Mouse (Mus musculus): ENCODE results near the gene Dennd1b. TPM values are rescaled to one million over a fixed set of nuclear protein-coding genes. Genes with fewer than 3 reads are reported as not detected.

The Dennd1b gene
- polyA plus RNA-seq (2012; rRNA removed) (0.62 and 0.78 TPM in 2 replicates), polyA plus RNA-seq (2014; fragmentation: Nextera tagmentation; extraction: Ambion mirVana) (2.2 and 2.3 TPM in 2 replicates)

- Histone ChIP-seq H3K4me3 (ENCODE audit: insufficient read depth in 1 of 2, low read depth in 2 of 2, low read length in 2 of 2) (peak within 1 kb of the TSS; percentile 71 to 87), H3K9ac (replicated peaks) (peak within 1 kb of the TSS; percentile 77), H3K27me3 (ENCODE audit: control insufficient read depth, insufficient read depth, low read length) (no peaks in the 10 kb centered on the region), H3K9me3 (ENCODE audit: control insufficient read depth, low read length) (no peaks in the 10 kb centered on the region), H3K4me1 (replicated peaks; ENCODE audit: control insufficient read depth in 2 of 2, insufficient read depth in 2 of 2, low read length in 1 of 2) (peaks cover 0 to 19% of the 10 kb centered on the region in 2 experiments; a peak in 2 of 4 replicates), H3K27ac (peak within 1 kb of the TSS; percentile 31), H3K4me2 (ENCODE audit: low read depth) (peak within 1 kb of the TSS; percentile 70), H3K36me3 (replicated peaks; ENCODE audit: control insufficient read depth, insufficient read depth, low read depth) (no peaks in the 10 kb centered on the region)
- peak in 1 of 3 experiments; percentile 23 for DNase-seq (ENCODE audit: low read depth in 3 of 3, low spot score in 3 of 3)
- WGBS (ENCODE audit: insufficient replicate concordance): under 1% methylated on average over 32 of the region's 69 CpGs
- ATAC-seq (ENCODE audit: insufficient read depth): peak; percentile 72
- TF ChIP-seq CTCF (IDR thresholded peaks at IDR 0.05; ENCODE audit: low read depth) (no peak; the same call in none of the 2 replicates), EP300 (IDR thresholded peaks at IDR 0.05; ENCODE audit: low read depth) (no peak)
Observed at GRCm38 (mm10) chr1:138963161-138963867, at the start of gene Dennd1b. TSS of gene Dennd1b (plus strand) at chr1:138963435.

- Histone ChIP-seq H3K27me3 (ENCODE audit: control insufficient read depth, insufficient read depth, low read length) (no peaks in the 10 kb centered on the region), H3K9me3 (ENCODE audit: control insufficient read depth, low read length) (no peaks in the 10 kb centered on the region), H3K9ac (replicated peaks) (no peak overlapping the region), H3K4me2 (ENCODE audit: low read depth) (no peak overlapping the region), H3K4me1 (replicated peaks; ENCODE audit: control insufficient read depth in 2 of 2, insufficient read depth in 2 of 2, low read length in 1 of 2) (peaks cover 0 to 4% of the 10 kb centered on the region in 2 experiments; a peak in 2 of 4 replicates), H3K4me3 (ENCODE audit: insufficient read depth in 1 of 2, low read depth in 2 of 2, low read length in 2 of 2) (no peak overlapping the region), H3K27ac (no peak overlapping the region), H3K36me3 (replicated peaks; ENCODE audit: control insufficient read depth, insufficient read depth, low read depth) (no peaks in the 10 kb centered on the region)
- ATAC-seq (ENCODE audit: insufficient read depth) (no peak), DNase-seq (ENCODE audit: low read depth in 3 of 3, low spot score in 3 of 3) (no peak)
- 83% methylated on average over 3 of the region's 3 CpGs for WGBS (ENCODE audit: insufficient replicate concordance)
- no peak for TF ChIP-seq CTCF (IDR thresholded peaks at IDR 0.05; ENCODE audit: low read depth)
Observed at GRCm38 (mm10) chr1:138915596-138915995, 47.6 kb upstream of the Dennd1b start.

- Histone ChIP-seq H3K27me3 (ENCODE audit: control insufficient read depth, insufficient read depth, low read length) (no peaks in the 10 kb centered on the region), H3K9ac (replicated peaks) (no peak overlapping the region), H3K4me2 (ENCODE audit: low read depth) (no peak overlapping the region), H3K27ac (no peak overlapping the region), H3K9me3 (ENCODE audit: control insufficient read depth, low read length) (no peaks in the 10 kb centered on the region), H3K4me3 (ENCODE audit: insufficient read depth in 1 of 2, low read depth in 2 of 2, low read length in 2 of 2) (no peak overlapping the region), H3K36me3 (replicated peaks; ENCODE audit: control insufficient read depth, insufficient read depth, low read depth) (no peaks in the 10 kb centered on the region), H3K4me1 (replicated peaks; ENCODE audit: control insufficient read depth in 2 of 2, insufficient read depth in 2 of 2, low read length in 1 of 2) (peaks cover 0 to 6% of the 10 kb centered on the region in 2 experiments; a peak in 3 of 4 replicates)
- DNase-seq (ENCODE audit: low read depth in 3 of 3, low spot score in 3 of 3): no peak
- TF ChIP-seq EP300 (IDR thresholded peaks at IDR 0.05; ENCODE audit: low read depth): no peak
- TF ChIP-seq CTCF (IDR thresholded peaks at IDR 0.05; ENCODE audit: low read depth): no peak
- peak; percentile 14; the same call in 1 of the 2 replicates for ATAC-seq (ENCODE audit: insufficient read depth)
- WGBS (ENCODE audit: insufficient replicate concordance): 61% methylated on average over 5 of the region's 5 CpGs
Observed at GRCm38 (mm10) chr1:138919601-138920000, 43.6 kb upstream of the Dennd1b start.

GRCm38 (mm10) chr1:138920082-138920481 lies 43.2 kb upstream of the Dennd1b start:
- H3K9me3 ChIP-seq (ENCODE audit: control insufficient read depth, low read length): no peaks in the 10 kb centered on the region
- peak; percentile 79 for ATAC-seq (ENCODE audit: insufficient read depth)
- no peak overlapping the region for H3K4me3 ChIP-seq (ENCODE audit: insufficient read depth in 1 of 2, low read depth in 2 of 2, low read length in 2 of 2)
- H3K27ac ChIP-seq: no peak overlapping the region
- no peak overlapping the region for H3K4me2 ChIP-seq (ENCODE audit: low read depth)
- peaks cover 0 to 6% of the 10 kb centered on the region in 2 experiments; a peak in 3 of 4 replicates for H3K4me1 ChIP-seq (replicated peaks; ENCODE audit: control insufficient read depth in 2 of 2, insufficient read depth in 2 of 2, low read length in 1 of 2)
- H3K9ac ChIP-seq (replicated peaks): no peak overlapping the region
- no peaks in the 10 kb centered on the region for H3K36me3 ChIP-seq (replicated peaks; ENCODE audit: control insufficient read depth, insufficient read depth, low read depth)
- WGBS (ENCODE audit: insufficient replicate concordance): 23% methylated on average over 3 of the region's 3 CpGs
- TF ChIP-seq EP300 (IDR thresholded peaks at IDR 0.05; ENCODE audit: low read depth): no peak; the same call in none of the 2 replicates
- no peak for TF ChIP-seq CTCF (IDR thresholded peaks at IDR 0.05; ENCODE audit: low read depth)
- DNase-seq (ENCODE audit: low read depth in 3 of 3, low spot score in 3 of 3): peak in 2 of 3 experiments; percentile 7 to 9
- no peaks in the 10 kb centered on the region for H3K27me3 ChIP-seq (ENCODE audit: control insufficient read depth, insufficient read depth, low read length)

GRCm38 (mm10) chr1:138920799-138921198 lies 42.4 kb upstream of the Dennd1b start:
- H3K36me3 ChIP-seq (replicated peaks; ENCODE audit: control insufficient read depth, insufficient read depth, low read depth): no peaks in the 10 kb centered on the region
- no peak overlapping the region for H3K4me2 ChIP-seq (ENCODE audit: low read depth)
- H3K27me3 ChIP-seq (ENCODE audit: control insufficient read depth, insufficient read depth, low read length): no peaks in the 10 kb centered on the region
- H3K27ac ChIP-seq: no peak overlapping the region
- TF ChIP-seq CTCF (IDR thresholded peaks at IDR 0.05; ENCODE audit: low read depth) (no peak), EP300 (IDR thresholded peaks at IDR 0.05; ENCODE audit: low read depth) (no peak)
- peaks cover 0 to 6% of the 10 kb centered on the region in 2 experiments; a peak in 3 of 4 replicates for H3K4me1 ChIP-seq (replicated peaks; ENCODE audit: control insufficient read depth in 2 of 2, insufficient read depth in 2 of 2, low read length in 1 of 2)
- no peak for DNase-seq (ENCODE audit: low read depth in 3 of 3, low spot score in 3 of 3)
- H3K4me3 ChIP-seq (ENCODE audit: insufficient read depth in 1 of 2, low read depth in 2 of 2, low read length in 2 of 2): no peak overlapping the region
- no peak overlapping the region for H3K9ac ChIP-seq (replicated peaks)
- ATAC-seq (ENCODE audit: insufficient read depth): no peak
- 29% methylated on average over 1 of the region's 1 CpGs for WGBS (ENCODE audit: insufficient replicate concordance)
- H3K9me3 ChIP-seq (ENCODE audit: control insufficient read depth, low read length): no peaks in the 10 kb centered on the region

All from liver, embryonic 14.5 days (tissue).